Mouse (Mus musculus) embryo, embryonic 9.5 days (tissue): ENCODE measurements around the gene Epha10.
A peak's percentile ranks its signal among the peaks of the same experiment; 100 is the strongest.
"Not testable (repeated sequence)": the region's sequence is repeated elsewhere in the genome, so short reads cannot be mapped to it uniquely, and the experiment has no call there.

Experiments used
- DNase-seq: peaks from one replicate; pipeline ENCODE4 v3.0.0-alpha.2; 2017; ENCODE audit errors: extremely low spot score

Epha10 gene

GRCm38 (mm10) chr4:124894508-124895428 is 14.1 kb downstream of the Epha10 start:
- no peak for DNase-seq

DNA sequence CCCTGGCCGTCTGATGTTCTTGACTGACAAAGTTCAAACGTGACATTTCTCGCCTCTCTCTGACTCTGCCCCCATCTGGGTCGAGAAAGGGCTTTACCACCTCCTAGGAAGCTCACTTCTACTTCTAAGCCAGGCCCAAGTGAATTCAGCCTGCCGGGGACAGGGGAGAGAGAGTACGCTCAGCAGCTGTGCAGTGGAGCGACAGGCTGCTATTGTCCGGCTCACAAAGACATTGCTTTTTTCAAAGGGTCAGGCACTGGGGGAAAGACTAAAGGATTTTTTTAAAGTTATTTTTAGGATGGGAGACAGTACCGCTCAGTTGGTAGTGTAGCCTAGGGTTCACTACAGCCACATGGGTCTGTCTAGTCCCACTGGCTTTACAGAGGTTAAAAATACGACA is 17.7 kb downstream of the Epha10 start:
- DNase-seq, result no peak

- DNase-seq, result no peak
These were observed 19.2 kb downstream of the Epha10 start for GRCm38 (mm10) chr4:124899906-124900305.

GRCm38 (mm10) chr4:124905417-124905816 is 24.7 kb downstream of the Epha10 start:
- no peak for DNase-seq

DNA sequence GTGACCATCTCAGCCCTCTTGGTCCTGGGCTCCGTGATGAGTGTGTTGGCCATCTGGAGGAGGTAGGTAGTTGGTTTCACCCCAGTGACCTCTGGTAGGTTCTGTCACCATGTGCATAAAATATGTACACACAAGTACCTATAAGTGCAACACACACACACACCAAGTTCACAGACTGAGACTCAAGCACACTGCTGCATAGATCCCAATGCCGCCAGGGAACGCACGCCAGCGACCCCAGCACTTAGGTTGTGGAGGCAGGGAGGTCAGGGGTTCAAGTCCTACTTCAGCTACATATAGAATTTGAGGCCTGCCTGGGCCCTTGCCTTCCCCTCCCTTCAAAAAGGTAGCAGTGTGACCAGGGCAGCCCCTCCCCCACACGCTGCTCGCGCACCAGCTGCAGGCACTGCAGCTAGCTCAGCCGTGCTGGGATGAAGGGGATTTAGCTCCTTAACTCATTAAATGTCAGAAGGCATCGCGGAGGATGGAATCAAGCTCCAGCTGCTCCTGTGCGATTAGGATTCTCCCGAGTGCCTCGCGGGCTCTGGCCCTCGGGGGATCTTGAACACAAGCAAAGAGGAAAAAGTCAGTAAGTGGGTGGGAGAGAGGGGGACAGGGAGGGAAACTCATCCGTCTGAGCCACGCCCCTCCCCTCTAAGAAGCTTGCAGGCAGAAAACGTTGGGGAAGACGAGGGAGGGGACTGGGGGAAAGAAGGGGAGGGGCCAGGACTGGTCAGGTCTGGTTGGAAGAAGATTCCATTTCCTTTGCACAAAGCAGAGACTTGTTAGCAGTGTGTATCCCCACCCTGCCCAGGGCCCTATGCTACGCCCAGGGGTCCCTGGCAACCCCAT is 25.5 kb downstream of the Epha10 start:
- DNase-seq, result peak; percentile 72

GRCm38 (mm10) chr4:124928102-124928501 is 47.4 kb downstream of the Epha10 start:
- no peak for DNase-seq

DNA sequence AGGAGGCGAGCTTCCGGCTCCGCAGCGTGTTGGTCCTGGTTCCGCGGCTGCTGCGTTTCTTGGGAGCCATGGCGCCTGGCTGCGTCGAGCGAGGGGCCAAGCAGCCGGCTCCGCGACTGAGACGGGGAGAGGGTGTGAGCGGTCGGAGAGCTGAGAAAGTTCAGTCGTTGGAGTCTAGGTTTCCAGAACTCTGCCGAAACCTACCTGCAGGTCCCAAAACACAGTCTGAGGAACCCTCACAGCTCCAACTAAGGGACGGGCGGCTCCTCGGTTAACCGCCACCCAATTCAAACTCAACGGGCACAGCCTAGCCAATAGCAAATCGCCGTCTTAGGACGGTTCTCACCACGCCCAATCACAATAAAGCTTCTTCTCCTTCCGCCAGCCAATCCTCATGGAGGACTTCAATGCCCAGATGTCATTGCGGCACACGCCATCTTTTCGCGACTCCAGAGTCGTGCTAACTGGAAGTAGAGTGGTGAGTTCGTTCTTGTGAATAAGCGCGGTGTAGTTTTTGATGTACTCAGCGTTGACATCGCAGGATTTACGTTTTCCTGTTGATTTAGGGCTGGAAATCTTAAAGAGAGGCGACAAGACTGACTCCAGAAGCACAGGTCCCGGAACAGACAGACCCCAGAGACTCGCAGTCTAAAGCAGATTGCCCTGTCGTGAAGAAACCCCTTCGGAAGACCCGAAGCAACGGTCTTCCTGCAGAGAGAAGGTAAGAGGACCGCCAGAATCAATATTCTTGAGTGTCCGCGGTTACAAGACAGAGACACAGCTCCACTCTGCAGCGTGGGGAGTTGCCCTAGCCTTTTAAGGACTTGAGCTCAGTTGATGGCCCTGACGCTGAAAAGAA is 56.1 kb downstream of the Epha10 start, which contains the start of gene 9930104L06Rik:
Gene 9930104L06Rik (plus strand): TSS at position 436 of the 859 bp plus-strand sequence.
- peak; percentile 93 for DNase-seq

- not testable (repeated sequence) for DNase-seq
These were observed 58.5 kb downstream of the Epha10 start, which contains the start of gene Cdca8 for GRCm38 (mm10) chr4:124939211-124939610. TSS of gene Cdca8 (minus strand) at chr4:124939311.

DNA sequence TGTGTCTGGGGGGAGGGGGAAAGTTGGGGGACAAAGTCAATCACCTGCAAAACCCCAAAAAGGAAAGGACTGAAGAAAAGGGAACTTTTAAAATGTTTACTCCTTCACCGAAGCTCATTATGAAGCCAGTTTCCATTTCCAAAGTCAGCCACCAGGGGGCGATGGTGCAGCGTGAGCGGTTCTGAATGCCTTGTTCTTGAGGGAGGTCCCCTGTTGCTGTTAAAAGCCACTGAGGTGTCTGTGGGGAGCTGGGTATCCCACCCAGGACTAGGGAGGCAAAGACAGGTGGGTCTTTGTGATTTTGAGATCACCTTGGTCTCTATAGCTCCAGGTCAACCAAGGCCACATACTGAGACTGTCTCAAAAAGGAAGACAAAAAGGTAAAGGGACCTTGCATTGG is 62.3 kb downstream of the Epha10 start:
- peak; percentile 82 for DNase-seq

DNA sequence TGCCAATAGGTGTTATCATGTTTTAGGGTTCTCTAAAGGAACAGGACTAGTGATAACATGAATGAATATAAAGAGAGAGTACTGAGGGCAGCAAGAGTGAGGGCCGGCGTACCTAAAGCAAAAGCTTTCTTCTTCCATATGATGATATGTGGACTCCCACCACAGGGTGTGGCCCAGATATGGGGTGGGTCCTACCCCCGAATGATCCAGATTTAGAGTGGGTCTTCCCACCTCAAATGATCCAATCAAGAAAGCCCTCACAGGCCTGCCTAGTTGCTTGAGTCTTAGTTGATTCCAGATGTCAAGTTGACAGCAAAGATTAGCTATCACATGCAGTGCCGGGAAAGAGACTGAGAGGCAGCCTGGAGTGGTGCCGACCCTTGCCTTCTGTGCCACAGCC is 63.1 kb downstream of the Epha10 start:
- DNase-seq, result no peak

- no peak for DNase-seq
These were observed 64.3 kb downstream of the Epha10 start for GRCm38 (mm10) chr4:124944961-124945360.

DNA sequence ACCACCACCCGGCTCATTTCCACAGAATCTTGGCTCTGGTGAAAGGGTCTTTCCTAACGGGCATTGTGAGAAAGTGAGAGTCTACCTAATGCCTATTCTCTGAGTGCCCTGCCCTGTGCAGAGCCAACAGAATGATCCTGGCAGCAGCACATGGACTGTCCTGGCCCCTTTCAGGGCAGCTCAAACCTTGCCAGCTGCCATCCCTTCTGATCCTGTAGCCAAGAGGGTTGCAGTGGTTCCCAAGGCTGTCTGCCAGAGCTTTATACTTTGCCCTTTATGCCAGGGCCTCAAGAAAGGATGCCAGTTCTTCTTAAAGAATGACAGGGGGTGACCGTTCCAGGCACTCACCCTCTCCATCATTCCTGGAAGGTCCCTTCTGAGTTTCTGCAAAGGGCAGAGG is 68.8 kb downstream of the Epha10 start:
- no peak for DNase-seq

GRCm38 (mm10) chr4:124950181-124951035 is 69.7 kb downstream of the Epha10 start:
- no peak for DNase-seq

GRCm38 (mm10) chr4:124951036-124951433 is 70.3 kb downstream of the Epha10 start:
- no peak for DNase-seq

- no peak for DNase-seq
These were observed 72.8 kb downstream of the Epha10 start for GRCm38 (mm10) chr4:124953546-124953945.

- DNase-seq, result no peak
These were observed 76.6 kb downstream of the Epha10 start for GRCm38 (mm10) chr4:124957284-124957683.

GRCm38 (mm10) chr4:124959062-124959461 is 78.4 kb downstream of the Epha10 start:
- DNase-seq, result no peak

DNA sequence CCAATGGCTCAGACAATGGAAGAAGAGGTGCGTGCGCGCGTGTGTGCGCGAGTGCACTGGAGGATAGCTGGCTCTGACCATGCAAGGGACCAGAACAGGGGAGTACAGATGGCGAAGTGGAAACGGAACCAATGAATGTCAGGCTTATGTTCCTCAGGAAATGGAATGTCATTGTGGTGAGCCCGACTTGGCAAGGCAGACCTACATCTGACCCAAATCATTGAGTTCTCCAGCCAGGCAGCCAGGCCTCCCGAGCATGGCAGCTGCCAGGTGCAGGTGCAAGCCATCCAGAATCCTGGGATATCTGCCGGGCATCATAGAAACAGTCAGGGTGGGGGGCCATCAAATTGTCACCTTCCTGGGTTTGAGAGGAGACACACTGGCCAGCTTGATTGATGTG is 80.2 kb downstream of the Epha10 start:
- DNase-seq, result no peak

DNA sequence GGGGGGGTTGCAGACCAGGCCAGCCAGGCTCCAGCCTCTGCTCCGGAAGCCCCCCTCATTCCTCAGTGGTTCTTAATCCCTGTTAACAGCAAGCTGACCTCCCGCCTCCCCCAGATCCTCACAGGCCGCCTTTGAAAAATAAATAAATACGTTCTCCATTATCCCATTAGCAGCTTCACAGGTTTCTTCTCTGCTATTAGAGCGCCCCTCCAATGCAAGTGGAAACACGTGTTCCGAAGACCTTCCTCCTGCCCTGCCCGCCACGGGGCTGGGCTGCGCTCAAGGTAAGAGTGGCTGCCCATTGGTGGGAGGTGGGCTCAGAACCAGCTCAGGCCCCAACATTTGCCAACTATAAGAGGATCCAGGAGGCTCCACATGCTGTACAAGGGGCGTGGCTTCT is 81.9 kb downstream of the Epha10 start:
- DNase-seq, result no peak

GRCm38 (mm10) chr4:124964912-124965599 is 84.4 kb downstream of the Epha10 start:
- peak; percentile 79 for DNase-seq
